Mouse (Mus musculus): ENCODE measurements around the gene Ankef1. TPM values are rescaled to one million over a fixed set of nuclear protein-coding genes. Genes with fewer than 3 reads are reported as not detected.

Gene Ankef1
- total RNA-seq (2023), result not detected in 4 replicates

GRCm38 (mm10) chr2:136501651-136502050 lies at the start of gene Ankef1:
Ankef1 (plus strand) TSS chr2:136501910.

Other genes with a start within 250 kb of the Ankef1 start
- not detected in 4 replicates for gene Pak7, start 113.9 kb upstream of the Ankef1 start, total RNA-seq (2023)
- gene Snap25, start 211.5 kb downstream of the Ankef1 start, total RNA-seq (2023), result not detected in 4 replicates